Mouse (Mus musculus): ENCODE results near the gene Bmp10. TPM values are rescaled to one million over a fixed set of nuclear protein-coding genes. Genes with fewer than 3 reads are reported as not detected.
A peak's percentile ranks its signal among the peaks of the same experiment; 100 is the strongest.

Bmp10 gene
- polyA plus RNA-seq, 1 experiment from 2014 or later = not detected

DNA sequence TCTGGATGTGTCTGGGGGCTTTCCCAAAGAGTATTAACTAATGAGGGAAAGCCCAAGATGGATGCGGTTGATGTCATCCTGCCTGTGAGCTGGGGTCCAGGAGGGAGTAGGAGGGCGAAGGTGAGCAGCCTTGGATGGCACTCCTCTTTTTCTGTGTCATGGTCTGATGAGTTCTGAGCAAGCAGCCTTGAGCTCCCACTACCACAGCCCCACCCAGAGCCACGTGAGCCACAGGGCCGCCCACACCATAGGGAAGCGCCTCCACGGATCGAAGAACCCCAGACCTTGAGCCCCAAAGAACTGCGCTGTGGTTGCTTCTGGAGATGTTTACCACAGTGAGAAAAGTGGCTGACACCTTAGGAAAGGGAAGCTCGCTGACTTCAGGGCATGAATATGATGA lies 34.0 kb upstream of the Bmp10 start:
- no peak for ATAC-seq
- Histone ChIP-seq H3K4me1 (ENCODE audit: control insufficient read depth, insufficient read depth, low read length) (no peaks in the 10 kb centered on the region), H3K27ac (ENCODE audit: low read depth, low read length) (no peak overlapping the region), H3K27me3 (replicated peaks; ENCODE audit: control insufficient read depth, insufficient read depth, low read length) (no peaks in the 10 kb centered on the region), H3K36me3 (ENCODE audit: control insufficient read depth, insufficient read depth, low read length) (no peaks in the 10 kb centered on the region), H3K9ac (ENCODE audit: low read length) (no peak overlapping the region), H3K4me3 (ENCODE audit: low read depth, low read length) (no peak overlapping the region), H3K9me3 (replicated peaks; ENCODE audit: control insufficient read depth, low read length) (no peaks in the 10 kb centered on the region), H3K4me2 (ENCODE audit: low read length) (no peak overlapping the region)
- WGBS = 91% methylated on average over 9 of the region's 9 CpGs
- no peak for DNase-seq (ENCODE audit: low spot score)

DNA sequence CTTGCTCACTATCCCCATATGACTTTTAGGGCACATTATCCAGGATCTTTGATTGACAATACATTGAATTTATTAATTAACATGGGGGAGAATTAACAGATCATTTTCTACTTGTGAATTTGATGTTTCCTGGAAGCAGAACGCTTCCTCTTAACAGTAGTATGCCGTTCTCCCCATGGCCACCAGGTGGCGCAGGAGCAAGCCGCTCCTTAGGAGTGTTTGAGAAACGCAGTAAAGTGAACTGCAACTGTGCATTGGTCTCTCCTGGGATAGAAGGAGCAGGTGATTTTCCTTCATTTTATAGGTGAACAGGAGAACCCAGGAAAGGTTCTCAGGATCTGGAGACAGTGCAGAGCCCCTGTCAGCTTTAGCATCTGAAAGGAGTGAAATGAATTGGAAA lies 29.7 kb upstream of the Bmp10 start:
- Histone ChIP-seq H3K4me3 (ENCODE audit: low read depth, low read length) (no peak overlapping the region), H3K27ac (ENCODE audit: low read depth, low read length) (no peak overlapping the region), H3K27me3 (replicated peaks; ENCODE audit: control insufficient read depth, insufficient read depth, low read length) (no peaks in the 10 kb centered on the region), H3K4me1 (ENCODE audit: control insufficient read depth, insufficient read depth, low read length) (no peaks in the 10 kb centered on the region), H3K4me2 (ENCODE audit: low read length) (no peak overlapping the region), H3K36me3 (ENCODE audit: control insufficient read depth, insufficient read depth, low read length) (no peaks in the 10 kb centered on the region), H3K9ac (ENCODE audit: low read length) (no peak overlapping the region), H3K9me3 (replicated peaks; ENCODE audit: control insufficient read depth, low read length) (no peaks in the 10 kb centered on the region)
- WGBS = 3% methylated on average over 5 of the region's 5 CpGs
- DNase-seq (ENCODE audit: low spot score) (peak; percentile 88), ATAC-seq (no peak)

DNA sequence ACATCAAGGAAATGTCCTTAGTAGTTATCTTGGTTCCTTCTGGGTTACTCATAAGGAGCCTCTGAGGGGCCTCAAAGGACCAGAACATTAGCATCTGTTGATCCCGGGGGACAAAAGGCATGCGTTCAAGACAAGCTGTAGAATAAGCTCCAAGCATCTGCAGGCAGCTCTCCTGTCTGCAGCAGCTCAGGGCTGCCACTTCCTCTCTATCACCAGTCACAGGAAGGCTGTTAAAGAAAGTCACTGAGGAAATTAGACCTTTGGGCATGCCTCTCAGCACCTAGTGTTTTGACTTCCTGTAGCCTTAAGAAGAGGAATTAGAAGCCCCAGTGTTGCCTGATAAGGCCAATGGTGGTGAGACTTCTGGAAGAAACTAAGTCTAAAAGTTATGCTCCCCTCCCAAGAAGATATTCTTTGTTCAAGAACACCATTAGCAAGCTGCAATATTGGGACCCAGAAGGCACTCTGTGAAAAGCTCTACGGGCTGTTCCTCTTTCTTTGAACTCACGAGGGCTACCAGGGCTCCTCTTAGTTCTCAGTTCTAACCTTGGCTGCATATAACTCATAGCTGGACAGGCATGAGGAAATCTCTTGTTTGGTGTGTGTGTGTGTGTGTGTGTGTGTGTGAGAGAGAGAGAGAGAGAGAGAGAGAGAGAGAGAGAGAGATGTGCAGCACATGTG lies 28.8 kb upstream of the Bmp10 start:
- no peaks in the 10 kb centered on the region for H3K36me3 ChIP-seq (ENCODE audit: control insufficient read depth, insufficient read depth, low read length)
- no peaks in the 10 kb centered on the region for H3K9me3 ChIP-seq (replicated peaks; ENCODE audit: control insufficient read depth, low read length)
- no peaks in the 10 kb centered on the region for H3K27me3 ChIP-seq (replicated peaks; ENCODE audit: control insufficient read depth, insufficient read depth, low read length)
- WGBS = 65% methylated on average over 4 of the region's 4 CpGs
- no peak overlapping the region for H3K4me3 ChIP-seq (ENCODE audit: low read depth, low read length)
- H3K27ac ChIP-seq (ENCODE audit: low read depth, low read length) = no peak overlapping the region
- H3K4me2 ChIP-seq (ENCODE audit: low read length) = no peak overlapping the region
- no peaks in the 10 kb centered on the region for H3K4me1 ChIP-seq (ENCODE audit: control insufficient read depth, insufficient read depth, low read length)
- ATAC-seq (no peak), DNase-seq (ENCODE audit: low spot score) (no peak)
- H3K9ac ChIP-seq (ENCODE audit: low read length) = no peak overlapping the region

DNA sequence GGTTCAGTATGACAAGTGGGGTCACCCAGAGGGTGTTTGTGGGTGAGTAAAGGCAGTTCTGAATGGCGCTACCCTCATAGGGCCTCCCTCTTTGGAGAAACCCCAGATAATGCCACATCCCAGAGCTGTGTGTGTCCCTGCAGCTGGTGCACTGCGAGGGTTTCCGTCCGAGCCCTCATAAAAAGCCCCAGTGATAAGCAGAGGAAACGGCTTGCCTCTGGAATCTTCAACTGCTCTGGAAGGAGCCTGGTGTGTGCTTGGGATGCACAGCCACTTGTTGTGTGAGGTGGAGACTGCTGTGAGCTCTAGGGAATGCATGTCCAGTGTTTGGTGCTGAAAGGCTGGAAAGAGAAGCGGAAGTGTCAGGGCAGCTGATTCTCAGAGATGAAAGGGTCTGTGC lies 27.3 kb upstream of the Bmp10 start:
- Histone ChIP-seq H3K4me2 (ENCODE audit: low read length) (no peak overlapping the region), H3K4me3 (ENCODE audit: low read depth, low read length) (no peak overlapping the region), H3K9ac (ENCODE audit: low read length) (no peak overlapping the region), H3K9me3 (replicated peaks; ENCODE audit: control insufficient read depth, low read length) (no peaks in the 10 kb centered on the region), H3K36me3 (ENCODE audit: control insufficient read depth, insufficient read depth, low read length) (no peaks in the 10 kb centered on the region), H3K27ac (ENCODE audit: low read depth, low read length) (no peak overlapping the region), H3K4me1 (ENCODE audit: control insufficient read depth, insufficient read depth, low read length) (no peaks in the 10 kb centered on the region), H3K27me3 (replicated peaks; ENCODE audit: control insufficient read depth, insufficient read depth, low read length) (no peaks in the 10 kb centered on the region)
- DNase-seq (ENCODE audit: low spot score) = no peak
- ATAC-seq = no peak
- WGBS = 88% methylated on average over 6 of the region's 6 CpGs

DNA sequence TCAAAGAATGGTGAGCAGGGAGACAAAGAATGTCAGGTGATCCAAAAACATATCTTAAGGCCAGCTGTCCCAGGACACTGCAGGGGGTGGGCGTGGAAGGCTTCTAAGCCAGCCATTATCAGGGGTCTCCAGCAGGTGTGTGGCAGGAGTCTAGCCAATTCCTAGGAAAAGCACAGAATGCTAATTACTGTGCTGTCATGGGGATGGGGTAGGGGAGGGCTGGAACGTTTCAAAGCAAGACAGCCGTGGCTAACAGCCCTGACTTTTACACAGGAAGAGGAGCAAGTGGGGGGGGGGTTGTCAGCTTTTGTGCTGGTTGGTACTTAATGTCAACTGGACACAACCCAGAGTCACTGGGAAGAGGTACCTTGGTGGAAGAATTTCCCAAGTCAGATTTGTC lies 16.8 kb upstream of the Bmp10 start:
- no peak overlapping the region for H3K9ac ChIP-seq (ENCODE audit: low read length)
- no peak overlapping the region for H3K4me2 ChIP-seq (ENCODE audit: low read length)
- no peaks in the 10 kb centered on the region for H3K9me3 ChIP-seq (replicated peaks; ENCODE audit: control insufficient read depth, low read length)
- 38% methylated on average over 3 of the region's 3 CpGs for WGBS
- no peaks in the 10 kb centered on the region for H3K4me1 ChIP-seq (ENCODE audit: control insufficient read depth, insufficient read depth, low read length)
- H3K27me3 ChIP-seq (replicated peaks; ENCODE audit: control insufficient read depth, insufficient read depth, low read length) = no peaks in the 10 kb centered on the region
- ATAC-seq (no peak), DNase-seq (ENCODE audit: low spot score) (no peak)
- H3K4me3 ChIP-seq (ENCODE audit: low read depth, low read length) = no peak overlapping the region
- H3K36me3 ChIP-seq (ENCODE audit: control insufficient read depth, insufficient read depth, low read length) = no peaks in the 10 kb centered on the region
- H3K27ac ChIP-seq (ENCODE audit: low read depth, low read length) = no peak overlapping the region

DNA sequence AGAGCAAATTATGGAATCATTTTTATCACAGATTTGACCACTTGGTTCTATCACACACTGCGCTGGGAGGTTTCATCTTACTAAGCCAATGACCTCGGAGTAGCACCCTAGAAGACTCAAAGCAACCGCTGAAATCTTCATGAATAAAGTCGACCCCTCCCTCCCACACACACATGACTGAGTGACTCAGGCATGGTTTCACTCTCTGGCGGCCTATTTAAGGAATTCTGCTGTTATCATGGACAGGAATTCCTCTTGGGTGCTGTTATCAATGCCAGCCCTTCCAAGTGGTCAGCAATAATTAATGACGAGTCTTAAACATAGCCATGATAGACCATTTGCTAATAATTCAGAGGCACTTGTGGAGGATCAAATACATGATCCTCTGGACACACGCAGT lies 6.5 kb upstream of the Bmp10 start:
- H3K9ac ChIP-seq (ENCODE audit: low read length) = no peak overlapping the region
- H3K27ac ChIP-seq (ENCODE audit: low read depth, low read length) = no peak overlapping the region
- H3K9me3 ChIP-seq (replicated peaks; ENCODE audit: control insufficient read depth, low read length) = no peaks in the 10 kb centered on the region
- DNase-seq (ENCODE audit: low spot score) = no peak
- H3K4me3 ChIP-seq (ENCODE audit: low read depth, low read length) = no peak overlapping the region
- 87% methylated on average over 7 of the region's 7 CpGs for WGBS
- no peaks in the 10 kb centered on the region for H3K4me1 ChIP-seq (ENCODE audit: control insufficient read depth, insufficient read depth, low read length)
- H3K27me3 ChIP-seq (replicated peaks; ENCODE audit: control insufficient read depth, insufficient read depth, low read length) = no peaks in the 10 kb centered on the region
- no peaks in the 10 kb centered on the region for H3K36me3 ChIP-seq (ENCODE audit: control insufficient read depth, insufficient read depth, low read length)
- ATAC-seq = no peak
- H3K4me2 ChIP-seq (ENCODE audit: low read length) = no peak overlapping the region

DNA sequence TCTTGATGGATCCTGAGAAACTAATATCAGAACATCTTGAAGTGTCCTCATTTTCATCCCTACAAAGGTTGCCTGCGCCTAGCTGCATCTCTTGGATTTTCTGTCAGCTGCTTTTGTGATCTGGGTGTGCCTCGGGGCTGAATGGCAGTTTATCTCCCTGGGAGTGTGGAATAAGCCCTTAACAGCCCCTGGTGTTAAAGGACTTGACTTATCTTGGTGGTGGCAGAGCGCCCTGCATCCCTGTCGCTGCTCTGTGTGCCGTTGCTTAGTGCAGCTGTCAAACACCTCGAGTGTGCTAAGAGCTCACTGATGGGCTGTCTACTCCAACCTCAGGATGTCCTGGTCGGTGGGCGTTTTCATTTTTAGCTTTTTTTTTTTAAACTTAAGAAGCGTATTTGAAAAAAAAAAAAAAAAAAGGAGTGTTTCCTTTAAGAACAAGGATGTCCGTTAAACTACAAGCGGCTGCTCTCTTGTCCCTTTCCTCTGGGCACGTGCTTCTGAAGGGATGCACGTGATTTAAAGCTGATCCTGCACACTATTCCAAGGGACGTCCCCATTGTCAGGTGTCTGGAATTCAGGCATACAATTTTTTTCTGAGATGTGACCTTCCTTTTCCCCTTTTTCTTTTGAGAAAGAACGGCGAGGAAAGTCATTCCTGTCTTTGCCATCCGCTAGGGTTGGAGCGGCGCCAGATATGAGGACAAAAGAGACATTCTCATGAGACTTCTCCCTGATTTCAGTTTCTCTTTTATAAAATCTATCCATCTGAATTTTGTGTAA lies 4.6 kb upstream of the Bmp10 start:
- peak overlapping the region; percentile 3; the same call in 1 of the 2 replicates for H3K4me3 ChIP-seq (ENCODE audit: low read depth, low read length)
- H3K4me2 ChIP-seq (ENCODE audit: low read length) = 0 out of 2 replicates have a peak overlapping the region, but pooled peaks have one; percentile 19
- WGBS = 61% methylated on average over 19 of the region's 19 CpGs
- no peaks in the 10 kb centered on the region for H3K4me1 ChIP-seq (ENCODE audit: control insufficient read depth, insufficient read depth, low read length)
- DNase-seq (ENCODE audit: low spot score) (peak; percentile 44), ATAC-seq (no peak)
- H3K27me3 ChIP-seq (replicated peaks; ENCODE audit: control insufficient read depth, insufficient read depth, low read length) = no peaks in the 10 kb centered on the region
- no peaks in the 10 kb centered on the region for H3K36me3 ChIP-seq (ENCODE audit: control insufficient read depth, insufficient read depth, low read length)
- no peak overlapping the region for H3K27ac ChIP-seq (ENCODE audit: low read depth, low read length)
- H3K9me3 ChIP-seq (replicated peaks; ENCODE audit: control insufficient read depth, low read length) = no peaks in the 10 kb centered on the region
- no peak overlapping the region for H3K9ac ChIP-seq (ENCODE audit: low read length)

DNA sequence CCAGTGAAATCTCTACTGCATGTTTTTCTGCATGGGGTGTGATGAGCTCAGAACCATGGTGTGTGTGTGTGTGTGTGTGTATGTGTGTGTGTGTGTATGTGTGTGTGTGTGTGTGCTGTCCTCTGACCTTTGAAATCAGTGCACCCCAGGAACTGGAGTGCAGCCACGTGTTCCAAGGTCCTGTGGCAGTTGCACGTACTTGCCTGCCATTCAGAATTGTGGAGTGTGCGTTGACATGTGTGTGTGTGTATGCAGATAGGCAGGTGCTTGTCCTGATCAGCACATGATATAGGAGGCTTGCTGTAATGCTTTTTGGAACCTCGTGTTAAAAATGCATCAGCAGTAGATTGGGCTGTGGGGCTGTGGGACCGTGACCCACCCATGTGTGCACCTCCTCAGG lies 1.8 kb upstream of the Bmp10 start:
- Histone ChIP-seq H3K9ac (ENCODE audit: low read length) (no peak overlapping the region), H3K27ac (ENCODE audit: low read depth, low read length) (no peak overlapping the region), H3K36me3 (ENCODE audit: control insufficient read depth, insufficient read depth, low read length) (no peaks in the 10 kb centered on the region), H3K9me3 (replicated peaks; ENCODE audit: control insufficient read depth, low read length) (no peaks in the 10 kb centered on the region), H3K27me3 (replicated peaks; ENCODE audit: control insufficient read depth, insufficient read depth, low read length) (no peaks in the 10 kb centered on the region), H3K4me3 (ENCODE audit: low read depth, low read length) (no peak overlapping the region), H3K4me2 (ENCODE audit: low read length) (no peak overlapping the region), H3K4me1 (ENCODE audit: control insufficient read depth, insufficient read depth, low read length) (no peaks in the 10 kb centered on the region)
- ATAC-seq (no peak), DNase-seq (ENCODE audit: low spot score) (no peak)
- 76% methylated on average over 5 of the region's 5 CpGs for WGBS

DNA sequence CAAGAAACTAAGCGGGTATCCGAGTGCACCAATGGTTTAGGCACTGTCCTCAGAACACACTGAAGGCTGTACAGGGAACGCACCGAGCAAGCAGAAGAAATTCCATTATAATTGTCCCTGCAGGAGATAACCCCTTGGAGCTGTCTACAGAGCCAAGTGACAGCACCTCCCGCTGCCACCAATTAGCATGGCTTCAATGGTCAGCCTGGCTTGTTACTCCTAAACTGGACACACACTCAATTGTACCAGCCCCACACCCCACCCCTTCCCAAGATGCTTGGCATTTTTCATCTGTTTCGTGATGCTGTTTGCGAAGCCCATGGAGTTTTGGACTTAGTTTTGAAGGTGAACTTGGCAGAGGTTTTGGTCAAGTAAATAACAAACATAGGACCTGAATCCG lies 1.2 kb upstream of the Bmp10 start:
- no peaks in the 10 kb centered on the region for H3K4me1 ChIP-seq (ENCODE audit: control insufficient read depth, insufficient read depth, low read length)
- H3K9me3 ChIP-seq (replicated peaks; ENCODE audit: control insufficient read depth, low read length) = no peaks in the 10 kb centered on the region
- no peak overlapping the region for H3K27ac ChIP-seq (ENCODE audit: low read depth, low read length)
- no peak overlapping the region for H3K4me3 ChIP-seq (ENCODE audit: low read depth, low read length)
- DNase-seq (ENCODE audit: low spot score) = no peak
- H3K27me3 ChIP-seq (replicated peaks; ENCODE audit: control insufficient read depth, insufficient read depth, low read length) = no peaks in the 10 kb centered on the region
- no peak for ATAC-seq
- no peak overlapping the region for H3K9ac ChIP-seq (ENCODE audit: low read length)
- H3K4me2 ChIP-seq (ENCODE audit: low read length) = no peak overlapping the region
- H3K36me3 ChIP-seq (ENCODE audit: control insufficient read depth, insufficient read depth, low read length) = no peaks in the 10 kb centered on the region
- WGBS = 28% methylated on average over 8 of the region's 8 CpGs
